Mouse (Mus musculus): ENCODE measurements around the gene Rplp0. TPM values are rescaled to one million over a fixed set of nuclear protein-coding genes. Genes with fewer than 3 reads are reported as not detected.
A peak's percentile ranks its signal among the peaks of the same experiment; 100 is the strongest.
"Not testable (repeated sequence)": the region's sequence is repeated elsewhere in the genome, so short reads cannot be mapped to it uniquely, and the experiment has no call there.

The Rplp0 gene
- total RNA-seq, 2 experiments from 2014 or later, result 657 to 680 TPM

DNA sequence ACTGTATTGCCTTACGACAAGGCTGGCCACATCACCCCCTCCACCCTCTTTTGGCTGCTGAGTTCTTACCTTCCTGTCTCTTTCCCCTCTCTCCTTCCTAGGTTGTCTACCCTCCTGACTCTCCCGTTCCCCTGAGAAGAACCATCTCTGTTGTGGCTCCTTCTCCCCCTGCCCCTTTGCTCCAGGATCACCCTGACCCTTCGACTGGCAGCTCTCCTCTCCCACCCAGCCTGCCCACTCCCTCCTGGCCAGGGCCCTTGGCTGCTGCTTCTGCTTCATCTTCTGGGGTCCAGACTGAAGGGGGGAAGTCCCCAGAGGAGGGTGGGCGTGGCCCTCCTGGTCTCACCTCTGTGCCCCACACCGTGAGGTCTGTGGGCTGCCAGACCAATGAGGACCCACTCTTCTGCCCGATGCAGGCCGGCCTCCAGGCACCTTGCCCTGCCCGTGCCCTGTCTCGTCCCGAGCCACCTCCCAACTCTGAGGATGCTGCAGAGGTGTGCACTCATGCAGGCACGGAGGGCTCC is 8.7 kb upstream of the Rplp0 start:
- intact Hi-C loops (cut with DNase I), result no loop called here
- DNase-seq, result no peak

DNA sequence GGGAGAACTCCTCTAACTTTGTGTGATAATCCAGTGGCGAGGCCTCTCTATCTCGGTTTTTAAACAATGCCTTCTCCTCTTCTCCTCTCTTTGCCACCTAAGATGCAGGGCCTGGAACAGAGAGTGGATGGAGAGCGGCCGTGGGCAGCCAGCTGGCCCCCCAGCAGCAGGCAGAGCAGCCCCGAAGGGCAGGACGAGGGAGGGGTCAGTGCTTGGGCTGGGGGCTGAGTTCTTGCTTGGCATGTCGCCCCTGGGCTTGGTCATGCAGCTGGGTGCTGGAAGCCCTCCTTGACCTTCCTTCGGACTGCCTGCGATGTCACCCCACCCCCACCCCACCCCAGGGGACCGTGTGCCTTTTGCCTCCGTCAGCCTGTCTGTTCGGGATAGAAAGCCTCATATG is 7.9 kb upstream of the Rplp0 start:
- DNase-seq, result no peak
- intact Hi-C loops (cut with DNase I), result no loop called here

DNA sequence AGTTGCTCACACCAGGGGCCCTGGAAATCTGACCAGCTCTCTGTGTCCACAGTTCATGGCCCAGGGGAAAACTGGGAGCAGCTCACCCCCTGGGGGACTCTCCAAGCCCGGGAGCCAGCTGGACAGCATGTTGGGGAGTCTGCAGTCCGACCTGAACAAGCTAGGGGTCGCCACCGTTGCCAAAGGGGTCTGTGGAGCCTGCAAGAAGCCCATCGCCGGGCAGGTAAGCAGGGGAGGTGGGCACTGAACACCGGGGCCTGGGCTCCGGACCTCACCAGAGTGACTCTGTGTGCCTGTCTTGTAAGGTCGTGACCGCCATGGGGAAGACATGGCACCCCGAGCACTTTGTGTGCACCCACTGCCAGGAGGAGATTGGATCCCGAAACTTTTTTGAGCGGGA is 7.5 kb upstream of the Rplp0 start:
- intact Hi-C loops (cut with DNase I), result no loop called here
- DNase-seq, result no peak

DNA sequence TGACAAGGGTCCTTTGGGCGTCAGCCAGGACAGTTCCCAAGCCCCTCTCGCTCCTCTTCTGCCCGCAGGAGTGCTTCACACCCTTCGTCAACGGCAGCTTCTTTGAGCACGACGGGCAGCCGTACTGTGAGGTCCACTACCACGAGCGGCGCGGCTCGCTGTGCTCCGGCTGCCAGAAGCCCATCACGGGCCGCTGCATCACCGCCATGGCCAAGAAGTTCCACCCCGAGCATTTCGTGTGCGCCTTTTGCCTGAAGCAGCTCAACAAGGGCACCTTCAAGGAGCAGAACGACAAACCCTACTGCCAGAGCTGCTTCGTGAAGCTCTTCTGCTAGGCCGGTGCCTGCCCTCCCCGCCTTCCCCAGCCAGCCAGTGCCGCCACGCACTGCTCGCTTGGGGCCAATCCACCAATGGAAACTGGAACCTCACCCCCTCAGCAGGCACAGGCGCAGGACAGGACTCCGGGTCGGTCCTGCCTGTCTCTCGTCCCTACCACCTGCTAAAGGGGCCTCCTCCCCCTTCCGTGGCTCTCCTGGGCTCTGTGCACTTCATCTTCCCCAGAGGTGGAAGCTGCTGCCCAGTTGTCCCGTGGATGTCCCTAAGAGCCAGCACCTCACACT is 5.4 kb upstream of the Rplp0 start:
- intact Hi-C loops (cut with DNase I), result no loop called here
- no peak for DNase-seq

DNA sequence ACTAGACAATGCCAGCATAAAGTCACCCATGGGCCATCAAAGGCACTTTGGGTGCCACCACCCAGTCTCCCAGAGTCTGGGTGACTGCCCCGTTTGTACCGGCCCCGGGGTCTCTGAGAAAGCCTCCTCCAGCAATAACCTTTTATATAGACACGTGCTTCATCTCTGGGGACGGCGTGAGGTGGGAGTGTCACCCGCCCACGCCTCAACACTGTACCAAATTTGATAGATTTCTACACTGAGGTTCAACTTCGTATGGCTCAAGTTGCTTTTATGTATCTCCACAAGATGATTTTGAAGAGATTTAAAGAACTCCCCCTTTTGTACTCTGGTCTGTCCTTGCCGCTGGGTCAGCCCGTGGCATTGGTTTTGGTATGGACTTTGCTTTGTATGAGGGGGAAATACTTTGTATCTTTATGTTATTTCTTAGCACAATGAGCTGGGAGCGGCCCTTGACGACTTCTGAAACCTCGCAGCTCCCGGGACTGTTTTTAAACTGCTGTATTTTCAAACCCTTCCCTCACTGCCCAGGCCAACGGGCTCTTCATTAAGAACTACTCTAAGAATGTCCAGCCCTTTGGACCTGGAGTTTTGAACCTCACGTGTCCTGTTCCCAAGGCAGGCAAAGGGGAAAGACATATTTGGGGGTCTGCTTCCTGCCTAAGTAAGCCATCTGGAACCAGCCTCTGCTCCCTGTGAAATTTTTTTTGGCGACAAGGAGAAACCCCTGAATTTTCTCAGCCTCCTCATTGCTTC is 4.6 kb upstream of the Rplp0 start:
- intact Hi-C loops (cut with DNase I), result loop anchor here (5.0 kb wide), 1 partner anchor 47 kb away; the partner anchor contains the start of gene Pxn
- no peak for DNase-seq

DNA sequence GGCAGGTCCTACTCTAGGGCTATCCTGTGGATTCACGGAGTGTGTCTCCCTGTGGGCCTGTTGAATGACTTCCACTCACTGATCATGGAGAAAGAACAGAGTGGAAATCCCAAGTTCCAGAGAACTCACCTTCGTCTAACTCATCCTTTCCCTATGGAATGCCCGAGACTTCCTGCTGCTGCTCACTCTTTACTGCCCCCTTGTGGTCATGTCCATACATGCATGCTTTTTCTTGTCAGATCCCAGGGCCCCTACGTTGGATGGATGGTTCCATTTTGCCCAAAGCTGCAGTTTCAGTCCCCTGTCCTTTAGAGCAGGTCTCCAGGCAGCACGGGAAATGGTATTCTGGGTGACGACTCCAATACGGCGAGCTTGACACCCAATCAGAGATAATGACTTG is 3.0 kb upstream of the Rplp0 start:
- intact Hi-C loops (cut with DNase I), result loop anchor here (5.0 kb wide), 1 partner anchor 49 kb away; the partner anchor contains the start of gene Pxn

DNA sequence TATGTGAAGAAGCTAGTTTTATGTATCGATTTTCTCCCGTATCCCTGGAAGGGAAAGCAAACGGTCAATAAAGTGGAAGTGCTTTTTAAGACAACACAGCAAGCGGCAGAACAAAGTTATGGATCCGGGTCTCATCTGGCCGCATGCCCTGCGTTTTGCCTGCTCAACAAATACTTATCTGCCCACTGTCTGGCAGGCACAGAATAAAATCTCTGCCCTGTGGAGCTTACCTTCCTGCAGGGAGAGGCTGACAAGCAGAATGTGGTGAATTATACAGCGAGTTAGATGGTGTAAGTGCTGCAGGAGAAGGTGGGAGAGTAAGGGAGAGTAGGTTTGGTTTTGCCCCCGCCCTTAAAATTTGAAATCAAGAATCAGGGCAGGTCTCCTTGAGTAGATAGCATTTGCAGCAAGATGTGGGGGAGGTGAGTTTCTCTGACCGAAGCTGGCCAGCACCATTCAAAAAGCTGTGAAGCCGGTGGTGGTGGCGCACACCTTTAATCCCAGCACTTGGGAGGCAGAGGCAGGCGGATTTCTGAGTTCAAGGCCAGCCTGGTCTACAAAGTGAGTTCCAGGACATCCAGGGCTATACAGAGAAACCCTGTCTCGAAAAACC is 979 bp upstream of the Rplp0 start:
- DNase-seq, result no peak
- intact Hi-C loops (cut with DNase I), result loop anchor here (5.0 kb wide), 1 partner anchor 51 kb away; the partner anchor contains the start of gene Pxn

More for the DNA sequence above, 3.0 kb upstream of the Rplp0 start:
- DNase-seq, result peak; percentile 74

DNA sequence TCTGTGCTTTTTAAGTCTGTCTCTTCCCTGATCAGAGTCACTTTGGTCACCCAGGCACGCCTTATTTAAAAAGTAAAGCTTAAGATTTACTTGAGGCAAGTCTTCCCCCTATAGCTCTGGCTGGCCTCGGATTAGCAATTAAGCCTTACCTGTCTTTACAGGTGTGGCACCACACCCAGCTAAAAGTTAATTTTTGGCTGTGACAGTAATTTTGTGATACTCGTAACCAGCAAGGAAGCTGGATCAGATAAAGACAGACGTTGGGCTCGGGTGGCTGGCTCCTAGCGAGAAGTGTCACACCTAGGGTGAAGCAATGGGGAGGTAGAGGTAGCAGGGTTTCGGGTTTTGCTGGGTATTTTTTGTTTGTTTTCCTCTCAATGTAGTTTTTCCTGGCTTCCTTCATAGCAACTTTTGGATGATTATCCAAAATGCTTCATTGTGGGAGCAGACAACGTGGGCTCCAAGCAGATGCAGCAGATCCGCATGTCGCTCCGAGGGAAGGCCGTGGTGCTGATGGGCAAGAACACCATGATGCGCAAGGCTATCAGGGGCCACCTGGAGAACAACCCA is 1.2 kb downstream of the Rplp0 start:
- intact Hi-C loops (cut with DNase I), result no loop called here
- no peak for DNase-seq

DNA sequence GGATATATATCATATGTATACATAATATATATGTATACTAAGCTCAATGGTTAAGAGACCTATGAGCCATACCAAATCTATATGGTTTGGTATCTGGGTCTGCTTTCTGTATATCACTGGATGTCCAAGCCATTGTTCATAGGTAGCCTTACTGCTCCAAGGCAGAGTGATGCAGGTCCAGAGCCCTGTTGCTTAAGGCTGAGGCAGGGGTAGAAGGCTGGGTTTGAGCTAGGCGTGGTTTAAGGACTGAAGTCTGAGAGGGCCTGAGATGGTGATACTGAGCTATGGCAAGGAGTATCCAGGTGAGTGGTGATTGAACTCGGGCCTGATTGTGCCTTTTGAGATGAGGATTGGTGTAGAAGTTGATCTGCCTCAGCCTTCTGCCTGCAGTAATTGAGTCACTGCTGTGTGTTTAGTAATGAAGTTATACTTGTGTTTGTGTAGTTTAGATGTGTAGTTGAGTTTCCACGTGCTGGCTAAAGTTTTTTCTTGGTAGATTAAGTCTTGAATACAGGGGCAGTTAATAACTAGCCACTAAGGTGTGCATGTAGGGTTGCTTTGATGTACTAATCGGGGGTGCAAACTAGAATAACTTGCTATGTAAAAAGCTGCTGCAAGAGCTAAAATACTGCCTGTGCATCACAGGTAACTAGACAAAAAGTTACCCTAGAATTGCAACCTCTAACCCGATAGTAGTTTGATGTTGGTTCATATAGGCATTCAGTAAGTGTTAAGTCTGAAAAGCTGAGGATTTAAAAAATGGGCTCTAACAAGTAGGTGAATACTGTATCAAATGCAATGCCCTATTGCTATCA is 4.7 kb downstream of the Rplp0 start:
- no peak for DNase-seq
- intact Hi-C loops (cut with DNase I), result no loop called here

DNA sequence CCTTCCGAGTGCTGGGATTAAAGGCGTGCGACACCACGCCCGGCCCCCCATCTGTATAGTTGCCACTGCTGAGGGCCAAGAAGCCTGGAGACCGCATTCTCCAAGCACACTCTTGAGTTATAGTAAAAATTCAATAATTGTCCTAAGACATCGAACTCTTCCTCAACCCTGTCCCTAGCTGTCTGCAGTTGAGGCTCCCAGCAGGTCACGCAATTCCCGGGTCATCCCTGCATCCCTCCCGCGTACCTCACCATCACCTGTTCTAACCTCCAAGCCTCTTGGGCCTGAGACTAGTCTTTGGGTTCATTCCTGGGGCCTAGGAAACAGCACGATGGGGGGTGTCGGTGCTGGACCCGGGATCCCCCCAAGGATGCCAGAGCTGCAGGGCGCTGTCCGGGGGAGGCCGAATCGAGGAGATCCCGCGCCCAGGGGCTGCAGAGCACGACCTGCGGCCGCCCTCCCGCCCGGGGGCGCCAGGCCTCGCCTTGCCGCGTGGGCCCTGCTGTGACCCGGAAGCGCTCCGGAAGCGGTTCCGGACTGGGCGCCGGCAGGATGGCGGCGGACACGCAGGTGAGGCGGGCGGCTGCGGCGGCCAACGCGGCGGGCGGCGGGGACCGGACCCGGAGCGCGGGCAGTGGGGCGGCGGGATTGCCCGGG is 5.6 kb downstream of the Rplp0 start, which contains the start of gene Gcn1l1:
TSS of gene Gcn1l1 (plus strand) at position 518 of the 657 bp plus-strand sequence.
- intact Hi-C loops (cut with DNase I), result no loop called here
- DNase-seq, result peak; percentile 80

DNA sequence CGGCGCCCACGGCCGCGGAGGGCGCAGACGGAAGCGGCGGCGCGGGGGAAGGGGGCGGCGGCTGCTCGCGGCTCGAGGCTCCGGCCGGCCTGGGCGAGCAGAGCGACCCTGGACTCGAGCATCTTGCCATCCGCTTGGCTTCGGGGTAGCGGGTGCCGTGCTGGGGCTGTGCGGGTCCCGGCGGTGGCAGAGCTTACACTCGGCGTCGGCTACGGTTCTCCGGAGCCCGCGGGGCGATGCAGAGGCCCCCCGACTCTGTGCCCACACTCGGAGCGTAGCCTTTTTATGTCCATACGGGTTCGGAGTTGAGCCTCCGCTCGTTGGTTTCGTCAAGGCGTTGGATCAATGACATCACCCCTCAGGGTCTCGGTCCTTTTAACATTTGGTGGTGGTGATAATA is 6.1 kb downstream of the Rplp0 start:
- intact Hi-C loops (cut with DNase I), result no loop called here
- DNase-seq, result no peak

DNA sequence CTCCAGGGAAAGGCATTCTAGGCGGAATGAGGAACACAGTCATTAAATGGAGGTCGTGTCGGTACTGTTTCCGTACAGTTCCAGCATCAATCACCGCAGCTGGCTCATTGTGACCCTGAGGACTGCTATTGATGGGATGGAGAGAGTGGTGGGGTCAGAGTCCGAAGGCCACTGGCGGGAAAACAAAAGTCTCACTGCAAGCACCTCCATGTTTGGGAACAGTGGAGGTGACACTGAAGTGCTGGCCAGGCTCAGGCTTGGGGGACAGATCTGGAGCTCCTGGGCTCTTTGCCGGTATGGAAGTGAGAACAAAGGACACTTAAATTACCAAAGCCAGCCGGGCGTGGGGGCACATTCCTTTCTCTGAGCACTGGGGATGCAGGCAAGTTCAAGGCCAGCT is 9.4 kb downstream of the Rplp0 start:
- intact Hi-C loops (cut with DNase I), result no loop called here
- DNase-seq, result no peak

DNA sequence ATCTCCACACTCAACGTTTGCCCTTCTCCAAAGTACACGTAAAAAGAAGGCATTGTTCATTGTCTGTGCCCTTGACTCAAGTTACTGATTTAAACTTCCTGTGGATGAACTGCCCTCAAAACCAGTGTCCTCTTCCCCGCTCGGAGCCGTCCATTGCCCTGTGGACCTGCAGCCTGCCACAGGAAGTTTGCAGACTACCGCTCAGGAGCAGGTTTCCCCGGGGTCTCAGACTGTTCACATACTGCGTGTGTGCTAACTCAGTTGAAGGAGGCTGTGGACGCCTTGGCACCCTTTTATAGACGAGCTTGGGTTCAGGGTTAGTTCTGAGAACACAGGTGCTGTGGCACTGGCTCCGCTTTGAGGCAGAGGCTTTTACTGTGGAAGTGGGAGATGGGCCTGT is 10.0 kb downstream of the Rplp0 start:
- intact Hi-C loops (cut with DNase I), result no loop called here
- DNase-seq, result no peak

DNA sequence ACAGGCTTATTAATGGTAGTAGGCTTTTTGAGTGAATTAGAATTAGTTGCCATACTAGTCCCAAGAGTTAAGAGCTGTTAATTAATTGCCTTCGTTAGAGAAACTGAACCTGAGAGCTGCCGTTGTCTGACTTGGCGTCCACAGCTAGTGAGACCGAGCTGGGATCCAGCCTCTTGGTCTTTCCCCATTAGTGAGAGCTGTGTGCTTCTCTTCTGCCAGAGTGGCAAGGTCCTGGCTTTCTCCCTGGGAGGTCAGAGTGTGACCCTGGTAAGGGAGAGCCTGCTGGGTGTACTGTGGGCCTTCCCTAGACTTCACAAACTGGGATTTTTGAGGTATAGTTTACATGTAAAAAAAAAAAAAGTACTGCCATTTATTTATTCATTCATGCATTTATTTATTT is 10.5 kb downstream of the Rplp0 start:
- intact Hi-C loops (cut with DNase I), result no loop called here
- no peak for DNase-seq

DNA sequence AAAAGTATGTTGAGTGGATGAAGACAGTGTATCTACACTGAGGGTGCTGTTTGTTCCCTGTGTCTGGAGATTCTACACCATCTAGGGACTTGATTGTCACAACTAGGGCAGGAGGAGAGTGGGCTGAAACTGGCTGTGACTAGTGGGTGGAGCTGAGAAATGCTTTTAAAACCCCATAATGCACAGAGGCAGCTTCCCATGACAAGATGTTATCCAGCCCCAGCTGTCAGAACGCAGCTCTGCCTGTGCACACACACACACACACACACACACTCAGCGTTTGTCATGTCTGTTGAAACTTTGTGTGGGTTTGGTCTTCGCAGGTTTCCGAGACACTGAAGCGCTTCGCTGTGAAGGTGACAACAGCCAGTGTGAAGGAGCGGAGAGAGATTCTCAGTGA is 11.8 kb downstream of the Rplp0 start:
- intact Hi-C loops (cut with DNase I), result no loop called here
- no peak for DNase-seq

DNA sequence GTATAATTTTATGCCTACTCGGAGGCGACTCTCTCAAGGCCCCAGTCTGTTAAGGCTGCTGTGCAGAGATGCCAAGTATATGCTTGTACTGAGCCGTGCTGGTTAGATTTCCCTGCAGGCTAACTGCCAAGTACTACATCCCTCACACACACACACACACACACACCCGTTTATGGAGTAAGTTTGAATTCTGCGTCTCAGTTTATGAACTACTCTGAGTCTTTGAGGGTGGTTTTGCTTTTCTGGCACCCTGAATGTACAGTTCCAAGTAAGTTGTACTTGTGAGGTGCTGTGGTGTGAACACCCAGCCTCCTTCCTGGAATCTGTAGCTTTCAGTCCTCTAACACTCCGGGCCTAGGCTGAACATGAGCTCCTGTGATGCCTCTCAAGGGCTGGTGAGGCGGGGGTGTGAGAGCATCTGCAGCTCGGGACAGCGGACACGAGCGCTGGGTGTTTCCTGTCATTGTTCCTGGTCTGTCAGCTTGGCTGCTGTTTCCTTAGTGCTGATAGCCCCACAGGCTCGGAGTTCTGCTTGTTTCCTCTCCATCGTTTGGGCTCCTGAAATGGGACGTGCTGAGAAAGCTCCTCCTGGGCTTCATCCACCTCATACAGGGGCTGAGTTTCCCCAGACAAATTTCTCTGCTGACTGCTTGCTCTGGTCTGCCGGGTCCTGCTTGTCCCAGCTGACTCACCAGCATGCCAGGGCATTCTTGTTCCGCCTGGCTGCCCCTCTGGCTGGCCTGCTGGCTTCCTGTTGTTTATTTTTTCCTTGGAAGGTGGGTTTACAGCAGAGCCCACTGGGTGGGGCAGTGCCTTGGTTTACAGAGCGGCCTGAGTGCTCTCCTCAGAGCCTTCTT is 13.6 kb downstream of the Rplp0 start:
- DNase-seq, result peak; percentile 39

DNA sequence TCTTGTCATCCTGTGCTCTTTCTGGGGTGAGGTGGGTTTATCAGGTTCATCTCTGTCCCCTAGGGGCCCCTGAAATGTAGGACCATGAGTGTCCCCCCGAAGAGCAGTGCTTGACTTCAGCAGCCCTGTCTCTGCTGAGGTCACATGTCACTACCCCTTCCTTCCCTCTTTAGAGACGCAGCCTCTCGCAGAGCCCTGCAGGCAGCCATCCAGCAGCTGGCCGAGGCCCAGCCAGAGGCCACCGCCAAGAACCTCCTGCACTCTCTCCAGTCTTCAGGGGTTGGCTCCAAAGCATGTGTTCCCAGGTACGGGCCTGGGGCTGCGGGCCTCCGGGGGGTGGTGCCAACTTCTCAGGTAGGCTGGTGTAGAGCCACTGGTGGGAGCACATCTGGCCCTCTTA is 15.7 kb downstream of the Rplp0 start:
- intact Hi-C loops (cut with DNase I), result no loop called here
- DNase-seq, result peak; percentile 43

More for the DNA sequence above, 13.6 kb downstream of the Rplp0 start:
- intact Hi-C loops (cut with DNase I), result no loop called here

DNA sequence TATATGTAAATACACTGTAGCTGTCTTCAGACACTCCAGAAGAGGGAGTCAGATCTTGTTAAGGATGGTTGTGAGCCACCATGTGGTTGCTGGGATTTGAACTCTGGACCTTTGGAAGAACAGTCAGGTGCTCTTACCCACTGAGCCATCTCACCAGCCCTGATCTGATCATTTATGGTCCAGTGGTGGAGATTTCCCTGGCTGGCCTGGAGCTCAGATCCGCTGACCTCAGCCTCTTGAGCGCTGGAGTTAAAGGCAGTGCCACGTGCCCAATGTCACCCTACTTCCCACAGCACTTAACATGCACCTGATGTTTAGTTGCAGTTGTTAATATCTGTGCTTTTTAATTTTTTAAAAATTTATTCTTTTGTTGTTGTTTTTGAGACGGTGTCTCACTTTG is 18.4 kb downstream of the Rplp0 start:
- intact Hi-C loops (cut with DNase I); DNase-seq: not testable (repeated sequence)

DNA sequence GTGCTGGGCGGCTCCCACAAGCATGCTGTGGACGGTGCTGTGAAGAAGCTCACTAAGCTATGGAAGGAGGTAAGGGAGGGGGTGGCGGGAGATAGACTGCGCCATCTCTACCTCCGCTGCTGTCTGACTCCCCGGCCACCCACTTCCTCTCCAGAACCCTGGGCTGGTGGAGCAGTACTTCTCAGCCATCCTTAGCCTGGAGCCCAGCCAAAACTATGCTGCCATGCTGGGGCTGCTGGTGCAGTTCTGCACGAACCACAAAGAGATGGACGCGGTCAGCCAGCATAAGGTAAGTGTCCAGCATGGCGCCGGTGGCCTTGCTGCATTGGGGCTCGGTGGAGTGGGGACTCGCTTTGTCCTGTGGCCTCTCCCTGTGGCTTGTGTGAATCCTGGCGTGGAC is 19.7 kb downstream of the Rplp0 start:
- no peak for DNase-seq
- intact Hi-C loops (cut with DNase I), result no loop called here
